Mouse (Mus musculus): ENCODE data around the gene Vwf.

DNA sequence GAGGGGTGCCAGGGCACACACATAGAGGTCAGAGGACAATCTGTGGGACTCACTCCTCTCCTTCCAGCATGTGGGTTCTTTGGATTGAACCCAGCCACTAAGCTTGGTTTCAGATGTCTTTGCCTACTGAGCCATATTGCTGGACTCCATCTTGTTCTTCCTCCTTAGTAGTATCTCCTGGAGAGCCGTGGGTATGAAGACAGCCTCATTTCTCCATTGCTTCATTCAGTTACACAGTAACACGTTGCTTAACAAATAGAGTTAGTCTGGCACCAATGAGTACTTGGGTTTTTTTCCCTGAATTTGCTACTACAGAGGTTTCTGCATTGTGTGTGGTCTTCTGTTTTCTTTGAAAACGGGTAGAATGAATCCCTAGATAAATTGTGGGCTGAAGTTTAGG, 20.5 kb upstream of the Vwf start:
- TF ChIP-seq CTCF (IDR thresholded peaks at IDR 0.05; ENCODE audit: insufficient read depth, low read depth, low read length) (no peak), POLR2A (IDR thresholded peaks at IDR 0.05; ENCODE audit: insufficient read depth, low read depth, low read length) (no peak)
